Mouse (Mus musculus) adrenal gland, postnatal 25 days (tissue): ENCODE measurements around the gene Ehd1. TPM values are rescaled to one million over a fixed set of nuclear protein-coding genes. Genes with fewer than 3 reads are reported as not detected.

Experiments
- microRNA-seq, 2 experiments: library from miRNA; unstranded; fragments of <30 nt; microRNA quantifications; one replicate each; pipeline ENCODE4 v1.2.0; 2021
- total RNA-seq: library from RNA; stranded (reverse); gene quantifications from 2 replicates; pipeline ENCODE4 v1.2.3, GENCODE M21; 2021

The Ehd1 gene
- total RNA-seq, 1 experiment from 2014 or later: 101 TPM

Small RNAs within 50 kb of the gene (microRNA-seq; reads per million reads assigned to microRNA genes)
- 48.0 to 919 reads per million in 2 experiments for gene Mir192
- 55.2 to 1,273 reads per million in 2 experiments for gene Mir194-2
- gene Mir6989: 0 to 1.4 reads per million in 2 experiments

Other genes with a start within 250 kb of the Ehd1 start
- gene Syvn1, start 230.1 kb upstream of the Ehd1 start, total RNA-seq: 59.7 and 65.6 TPM in 2 replicates
- 65.2 and 65.7 TPM in 2 replicates for gene Mrpl49, start 218.9 kb upstream of the Ehd1 start, total RNA-seq
- 891 and 1,016 TPM in 2 replicates for gene Fau, start 218.9 kb upstream of the Ehd1 start, total RNA-seq
- gene Znhit2, start 215.5 kb upstream of the Ehd1 start, total RNA-seq: 34.6 TPM in 2 replicates
- 59.9 and 66.0 TPM in 2 replicates for gene Tm7sf2, start 208.4 kb upstream of the Ehd1 start, total RNA-seq
- gene Vps51, start 199.5 kb upstream of the Ehd1 start, total RNA-seq: 68.8 and 80.9 TPM in 2 replicates
- 0.85 TPM in 1 of 2 replicates, not detected in the other for gene Tmem262, start 196.7 kb upstream of the Ehd1 start, total RNA-seq
- not detected in 2 replicates for gene Gm28374, start 194.5 kb upstream of the Ehd1 start, total RNA-seq
- gene Zfpl1, start 191.8 kb upstream of the Ehd1 start, total RNA-seq: 41.9 and 43.0 TPM in 2 replicates
- gene Cdca5, start 191.7 kb upstream of the Ehd1 start, total RNA-seq: 3.0 and 4.1 TPM in 2 replicates
- not detected in 2 replicates for gene AC131692.1, start 182.3 kb upstream of the Ehd1 start, total RNA-seq
- 0.24 and 0.38 TPM in 2 replicates for gene Naaladl1, start 170.9 kb upstream of the Ehd1 start, total RNA-seq
- 15.1 and 19.5 TPM in 2 replicates for gene Sac3d1, start 158.1 kb upstream of the Ehd1 start, total RNA-seq
- 23.5 and 26.9 TPM in 2 replicates for gene Snx15, start 148.4 kb upstream of the Ehd1 start, total RNA-seq
- 1.00 and 2.1 TPM in 2 replicates for gene Batf2, start 135.7 kb upstream of the Ehd1 start, total RNA-seq
- gene Arl2, start 135.2 kb upstream of the Ehd1 start, total RNA-seq: 74.5 and 74.7 TPM in 2 replicates
- gene Majin, start 92.3 kb upstream of the Ehd1 start, total RNA-seq: 0.76 and 2.9 TPM in 2 replicates
- 20.1 and 25.8 TPM in 2 replicates for gene Gpha2, start 50.3 kb upstream of the Ehd1 start, total RNA-seq
- gene Ppp2r5b, start 40.9 kb upstream of the Ehd1 start, total RNA-seq: 95.5 and 103 TPM in 2 replicates
- gene Atg2a, start 35.1 kb upstream of the Ehd1 start, total RNA-seq: 33.8 and 47.0 TPM in 2 replicates
- gene Cdc42bpg, start 29.7 kb downstream of the Ehd1 start, total RNA-seq: 22.8 and 34.2 TPM in 2 replicates
- gene Men1, start 58.3 kb downstream of the Ehd1 start, total RNA-seq: 60.1 and 69.7 TPM in 2 replicates
- 44.7 and 56.3 TPM in 2 replicates for gene Map4k2, start 64.4 kb downstream of the Ehd1 start, total RNA-seq
- 211 and 245 TPM in 2 replicates for gene Sf1, start 87.0 kb downstream of the Ehd1 start, total RNA-seq
- gene Pygm, start 107.7 kb downstream of the Ehd1 start, total RNA-seq: 61.6 and 85.9 TPM in 2 replicates
- gene Rasgrp2, start 122.6 kb downstream of the Ehd1 start, total RNA-seq: 37.6 and 39.5 TPM in 2 replicates
- gene Nrxn2, start 142.0 kb downstream of the Ehd1 start, total RNA-seq: 11.1 and 12.7 TPM in 2 replicates